Mouse (Mus musculus) ES-E14 (cell line): ENCODE measurements around the gene Dync1li2.

Experiments
- CHD2 ChIP-seq: IDR thresholded peaks from 2 replicates; pipeline ENCODE4 v1.6.1; 2014; ENCODE audit warnings: mild to moderate bottlenecking, low read depth, low read length, inconsistent platforms
- HCFC1 ChIP-seq: IDR thresholded peaks from 2 replicates; pipeline ENCODE4 v1.6.1; 2012; ENCODE audit warnings: low read length, inconsistent platforms, borderline replicate concordance; ENCODE audit not compliant: insufficient read depth
- MAFK ChIP-seq: IDR thresholded peaks from 2 replicates; pipeline ENCODE4 v1.6.1; 2014; ENCODE audit warnings: mild to moderate bottlenecking, low read depth, low read length, inconsistent platforms; ENCODE audit not compliant: insufficient read depth
- ZC3H11A ChIP-seq: IDR thresholded peaks from 2 replicates; pipeline ENCODE4 v1.6.1; 2012; ENCODE audit warnings: low read depth, mild to moderate bottlenecking, inconsistent platforms, low read length, borderline replicate concordance

- TF ChIP-seq CHD2 = no peak
- no peak for TF ChIP-seq HCFC1
- no peak for TF ChIP-seq ZC3H11A
- no peak for TF ChIP-seq MAFK
Observed at GRCm38 (mm10) chr8:104408328-104409110, 34.3 kb downstream of the Dync1li2 start.
